Mouse (Mus musculus) pancreas, adult 10 weeks (tissue): ENCODE measurements around the gene Ampd1. TPM values are rescaled to one million over a fixed set of nuclear protein-coding genes. Genes with fewer than 3 reads are reported as not detected.

Source experiments
- polyA plus RNA-seq: library from polyadenylated mRNA; stranded (reverse); fragments of 350-450 nt; fragmentation: Illumina TruSeq; extraction: RNeasy Lipid Tissue Mini Kit (QIAGEN cat#74804); gene quantifications from one replicate; pipeline ENCODE4 v1.2.3, GENCODE M21; 2015; ENCODE audit warnings: low read depth, low replicate concordance; ENCODE audit not compliant: insufficient read depth

Ampd1 gene
- polyA plus RNA-seq = not detected

GRCm38 (mm10) chr3:103073771-103074170, at the start of gene Ampd1:
Ampd1 (plus strand) TSS chr3:103074014.

GRCm38 (mm10) chr3:103058207-103059157, 15.3 kb upstream of the Ampd1 start, which contains the start of gene Nras:
Nras (plus strand) TSS chr3:103058285.

GRCm38 (mm10) chr3:103102454-103103390, 28.9 kb downstream of the Ampd1 start, which contains the start of gene Dennd2c:
Dennd2c (plus strand) TSS chr3:103102604.

Other genes starting within 250 kb of the Ampd1 start
- not detected for gene Sycp1, start 137.9 kb upstream of the Ampd1 start, polyA plus RNA-seq
- gene Nr1h5, start 109.9 kb upstream of the Ampd1 start, polyA plus RNA-seq = not detected
- gene Sike1, start 78.3 kb upstream of the Ampd1 start, polyA plus RNA-seq = 5.8 TPM
- gene Csde1, start 53.6 kb upstream of the Ampd1 start, polyA plus RNA-seq = 58.6 TPM
- gene Nras, start 15.7 kb upstream of the Ampd1 start, polyA plus RNA-seq = 10.4 TPM
- gene Dennd2c, start 28.6 kb downstream of the Ampd1 start, polyA plus RNA-seq = 0.55 TPM
- 13.8 TPM for gene Bcas2, start 97.6 kb downstream of the Ampd1 start, polyA plus RNA-seq
- 5.3 TPM for gene Trim33, start 205.3 kb downstream of the Ampd1 start, polyA plus RNA-seq